Mouse (Mus musculus) kidney, embryonic 14.5 days (tissue): ENCODE data around the gene Gpr21. TPM values are rescaled to one million over a fixed set of nuclear protein-coding genes. Genes with fewer than 3 reads are reported as not detected.

Experiments used
- ATAC-seq: fragments of 200-750 bp; cut with Nextera tagmentation; 2 replicates; pipeline ENCODE4 v1.8.0; 2017; ENCODE audit warnings: moderate number of reproducible peaks, mild to moderate bottlenecking, moderate TSS enrichment, moderate library complexity; ENCODE audit not compliant: low FRiP score, low TSS enrichment
- H3K27ac ChIP-seq: fragments of 300-500 bp; sonication (generic); 2 replicates; pipeline ENCODE4 v1.5.1; 2014; ENCODE audit warnings: low read depth, mild to moderate bottlenecking, low read length, moderate library complexity, mixed read lengths
- H3K27me3 ChIP-seq: fragments of 300-500 bp; sonication (generic); 2 replicates; pipeline ENCODE4 v1.6.1; 2014; ENCODE audit warnings: mild to moderate bottlenecking, low read length; ENCODE audit not compliant: control insufficient read depth, insufficient read depth
- H3K36me3 ChIP-seq: fragments of 300-500 bp; sonication (generic); 2 replicates; pipeline ENCODE4 v1.6.1; 2014; ENCODE audit warnings: low read length, mixed read lengths; ENCODE audit not compliant: control insufficient read depth, insufficient read depth
- H3K4me1 ChIP-seq: fragments of 300-500 bp; sonication (generic); 2 replicates; pipeline ENCODE4 v1.6.1; 2014; ENCODE audit warnings: low read length, mixed read lengths; ENCODE audit not compliant: control insufficient read depth, insufficient read depth
- H3K4me2 ChIP-seq: fragments of 300-500 bp; sonication (generic); replicated peaks from 2 replicates; pipeline ENCODE4 v1.6.1; 2014; ENCODE audit warnings: low read depth, mild to moderate bottlenecking, low read length
- H3K4me3 ChIP-seq: fragments of 300-500 bp; sonication (generic); 2 replicates; pipeline ENCODE4 v1.5.1; 2014; ENCODE audit warnings: mild to moderate bottlenecking, low read length
- H3K9ac ChIP-seq: fragments of 300-500 bp; sonication (generic); 2 replicates; pipeline ENCODE4 v1.6.1; 2014; ENCODE audit warnings: low read depth, mild to moderate bottlenecking, low read length, moderate library complexity
- H3K9me3 ChIP-seq: fragments of 300-500 bp; sonication (generic); 2 replicates; pipeline ENCODE4 v1.6.1; 2016; ENCODE audit warnings: low read length; ENCODE audit not compliant: control insufficient read depth
- WGBS: fragments of 180-500 bp; shearing (Covaris S2); extraction: QIAGEN DNeasy Blood & Tissue Kit; methylation state at CpG from one replicate; pipeline ENCODE4 v1.1.7; 2014; 5-methylcytosine and 5-hydroxymethylcytosine counted together
- polyA plus RNA-seq: library from polyadenylated mRNA; unstranded; fragments of >200 nt; fragmentation: Nextera tagmentation; extraction: Ambion mirVana; gene quantifications from 2 replicates; pipeline ENCODE4 v1.2.1, GENCODE M21; 2014

Gpr21 gene
- polyA plus RNA-seq, 1 experiment from 2014 or later: 2.7 TPM

DNA sequence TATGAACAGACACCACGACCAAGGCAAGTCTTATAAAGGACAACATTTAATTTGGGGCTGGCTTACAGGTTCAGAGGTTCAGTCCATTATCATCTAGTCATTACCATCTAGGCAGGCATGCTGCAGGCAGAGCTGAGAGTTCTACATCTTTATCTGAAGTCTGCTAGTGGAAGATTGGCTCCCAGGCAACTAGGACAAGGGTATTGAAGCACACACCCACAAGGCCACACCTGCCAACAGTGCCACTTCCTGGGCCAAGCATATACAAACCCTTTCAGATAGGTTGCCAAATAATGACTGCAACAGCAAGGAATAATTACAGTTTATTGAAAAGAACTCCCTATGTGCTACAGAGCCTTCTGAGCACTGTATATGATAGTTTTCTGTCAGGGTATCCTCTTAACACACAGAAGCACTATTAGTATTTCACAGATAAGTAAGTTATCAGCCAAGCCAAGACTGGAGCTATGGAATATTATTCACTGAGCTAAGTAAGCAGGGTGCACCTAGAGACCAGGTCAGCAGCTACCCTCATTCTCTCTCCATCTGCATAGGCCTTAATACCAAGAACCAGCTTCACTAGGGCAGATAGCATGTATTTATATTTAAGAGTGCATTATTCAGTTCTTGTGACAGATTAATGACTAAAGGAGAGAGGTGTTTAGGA, 33.3 kb downstream of the Gpr21 start:
- H3K36me3 ChIP-seq: peaks cover 55% of the 10 kb centered on the region
- no peak overlapping the region for H3K4me3 ChIP-seq
- H3K27ac ChIP-seq: no peak overlapping the region
- no peak overlapping the region for H3K9ac ChIP-seq
- H3K4me2 ChIP-seq: no peak overlapping the region
- 0 out of 2 replicates have a peak, but pooled peaks cover under 1% of the 10 kb centered on the region for H3K9me3 ChIP-seq
- ATAC-seq: no peak
- 88% methylated on average over 1 of the region's 1 CpGs for WGBS
- H3K4me1 ChIP-seq: no peaks in the 10 kb centered on the region
- no peaks in the 10 kb centered on the region for H3K27me3 ChIP-seq

DNA sequence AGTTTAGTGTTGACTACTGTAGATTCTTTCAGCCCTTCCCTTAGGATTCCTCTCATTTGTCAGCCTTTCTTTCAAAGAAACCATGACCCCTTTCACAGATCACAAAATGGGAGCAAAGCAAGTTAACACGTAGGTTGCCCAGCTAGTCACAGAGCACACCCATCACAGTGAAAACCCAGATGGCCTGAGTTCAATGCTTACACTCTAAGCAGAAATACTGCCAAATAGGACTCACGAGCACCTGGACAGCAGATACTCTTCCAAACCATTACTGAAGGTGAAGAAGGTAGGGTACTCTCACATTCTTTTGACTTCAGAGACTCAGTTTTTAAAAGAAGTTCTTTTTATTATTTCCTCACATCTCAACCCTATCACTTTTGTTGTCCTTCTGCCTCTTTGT, 40.2 kb downstream of the Gpr21 start:
- Histone ChIP-seq H3K4me2 (no peak overlapping the region), H3K27ac (no peak overlapping the region), H3K27me3 (no peaks in the 10 kb centered on the region), H3K4me3 (no peak overlapping the region), H3K9me3 (0 out of 2 replicates have a peak, but pooled peaks cover 3% of the 10 kb centered on the region), H3K9ac (no peak overlapping the region), H3K4me1 (no peaks in the 10 kb centered on the region), H3K36me3 (peaks cover 79% of the 10 kb centered on the region)
- WGBS: 65% methylated on average over 2 of the region's 2 CpGs
- no peak for ATAC-seq

DNA sequence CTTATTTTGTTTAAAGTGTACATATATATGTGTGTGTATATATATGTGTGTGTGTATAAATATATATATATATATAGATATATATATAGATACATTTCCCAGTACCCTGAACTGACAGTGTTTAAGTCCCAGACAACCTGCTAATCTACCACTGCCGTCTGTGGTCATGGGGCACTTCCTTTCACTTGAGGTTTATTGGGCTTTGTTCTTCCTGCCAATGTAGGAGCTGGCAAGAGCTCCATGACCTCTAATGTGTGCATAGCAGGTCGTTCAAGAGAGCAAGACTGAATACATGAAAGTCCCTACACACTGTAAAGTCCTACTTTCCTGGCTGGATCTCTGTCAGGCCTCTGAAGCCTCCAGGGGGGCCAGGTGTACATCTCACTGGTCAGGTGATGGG, 49.4 kb downstream of the Gpr21 start:
- no peaks in the 10 kb centered on the region for H3K4me1 ChIP-seq
- H3K27ac ChIP-seq: no peak overlapping the region
- H3K9me3 ChIP-seq: no peaks in the 10 kb centered on the region
- peaks cover 75% of the 10 kb centered on the region for H3K36me3 ChIP-seq
- no peak overlapping the region for H3K9ac ChIP-seq
- H3K4me2 ChIP-seq: no peak overlapping the region
- no peaks in the 10 kb centered on the region for H3K27me3 ChIP-seq
- 80% methylated on average over 2 of the region's 2 CpGs for WGBS
- no peak for ATAC-seq
- H3K4me3 ChIP-seq: no peak overlapping the region

DNA sequence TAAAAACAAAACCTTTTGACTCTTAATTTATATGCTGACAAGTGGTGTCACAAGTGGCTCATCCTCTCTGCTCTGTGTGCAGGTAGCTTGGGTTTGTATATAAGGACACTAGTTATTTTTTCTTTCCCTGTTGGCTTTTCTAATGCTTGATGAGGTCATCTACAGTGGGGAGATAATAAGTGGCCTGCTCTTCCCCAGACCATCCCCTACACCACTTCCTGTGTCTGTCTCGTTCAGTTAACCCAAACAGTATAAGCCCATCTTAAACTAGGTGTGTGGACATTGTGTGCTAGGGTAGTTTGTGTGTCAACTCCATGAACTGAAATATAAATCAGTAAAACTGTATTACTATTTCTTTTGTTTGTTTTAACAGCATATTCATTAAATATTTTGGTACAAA, 49.9 kb downstream of the Gpr21 start:
- Histone ChIP-seq H3K27me3 (no peaks in the 10 kb centered on the region), H3K36me3 (peaks cover 70% of the 10 kb centered on the region), H3K4me2 (no peak overlapping the region), H3K9me3 (no peaks in the 10 kb centered on the region), H3K4me1 (no peaks in the 10 kb centered on the region), H3K9ac (no peak overlapping the region), H3K4me3 (no peak overlapping the region), H3K27ac (no peak overlapping the region)
- 78% methylated on average over 1 of the region's 1 CpGs for WGBS
- no peak for ATAC-seq

DNA sequence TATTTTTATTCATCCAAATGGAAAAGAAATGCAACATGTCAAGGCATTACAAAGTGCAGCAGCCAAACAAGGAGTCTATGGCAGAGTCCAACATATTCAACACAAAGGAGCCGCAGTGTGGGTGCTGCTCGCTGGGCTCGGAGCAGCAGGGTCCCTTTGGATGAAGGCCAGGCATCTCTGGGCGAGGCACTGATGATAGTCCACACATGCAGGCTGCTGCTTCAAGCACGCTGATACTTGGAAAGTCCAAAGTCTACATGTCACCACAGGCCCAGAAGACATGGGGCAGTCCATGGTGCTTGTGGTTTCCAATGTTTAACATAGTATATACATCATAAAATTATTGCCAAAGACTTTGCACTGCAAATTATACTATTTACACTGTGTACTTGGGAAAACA, 53.8 kb downstream of the Gpr21 start:
- no peak overlapping the region for H3K4me3 ChIP-seq
- WGBS: 96% methylated on average over 5 of the region's 5 CpGs
- H3K4me2 ChIP-seq: no peak overlapping the region
- no peaks in the 10 kb centered on the region for H3K27me3 ChIP-seq
- H3K27ac ChIP-seq: no peak overlapping the region
- no peaks in the 10 kb centered on the region for H3K4me1 ChIP-seq
- H3K36me3 ChIP-seq: peaks cover 37% of the 10 kb centered on the region
- H3K9me3 ChIP-seq: no peaks in the 10 kb centered on the region
- H3K9ac ChIP-seq: no peak overlapping the region
- ATAC-seq: no peak

Other genes with a start within 250 kb of the Gpr21 start
- gene Olfr368, start 189.8 kb upstream of the Gpr21 start, polyA plus RNA-seq: not detected in 2 replicates
- 43.1 and 51.6 TPM in 2 replicates for gene Pdcl, start 157.0 kb upstream of the Gpr21 start, polyA plus RNA-seq
- 21.1 and 22.8 TPM in 2 replicates for gene Rc3h2, start 93.4 kb upstream of the Gpr21 start, polyA plus RNA-seq
- gene Zbtb26, start 73.2 kb upstream of the Gpr21 start, polyA plus RNA-seq: 8.5 and 11.0 TPM in 2 replicates
- 4.2 and 5.4 TPM in 2 replicates for gene Zbtb6, start 73.2 kb upstream of the Gpr21 start, polyA plus RNA-seq
- 54.8 and 69.1 TPM in 2 replicates for gene Rabgap1, start 73.1 kb upstream of the Gpr21 start, polyA plus RNA-seq
- gene Strbp, start 187.5 kb downstream of the Gpr21 start, polyA plus RNA-seq: 41.4 and 57.2 TPM in 2 replicates